Mouse (Mus musculus) olfactory bulb, adult 2 months (tissue): ENCODE results near the gene Per2.

Experiments used
- CTCF ChIP-seq: fragments of 200-500 bp; IDR thresholded peaks from 2 replicates; pipeline ENCODE4 v1.5.1; 2012; ENCODE audit warnings: low read depth, mild to moderate bottlenecking, low read length, moderate library complexity; ENCODE audit not compliant: insufficient read depth
- POLR2A ChIP-seq: fragments of 200-500 bp; IDR thresholded peaks from 2 replicates; pipeline ENCODE4 v1.6.1; 2012; ENCODE audit warnings: mild to moderate bottlenecking, low read depth, low read length, moderate library complexity; ENCODE audit not compliant: insufficient read depth

DNA sequence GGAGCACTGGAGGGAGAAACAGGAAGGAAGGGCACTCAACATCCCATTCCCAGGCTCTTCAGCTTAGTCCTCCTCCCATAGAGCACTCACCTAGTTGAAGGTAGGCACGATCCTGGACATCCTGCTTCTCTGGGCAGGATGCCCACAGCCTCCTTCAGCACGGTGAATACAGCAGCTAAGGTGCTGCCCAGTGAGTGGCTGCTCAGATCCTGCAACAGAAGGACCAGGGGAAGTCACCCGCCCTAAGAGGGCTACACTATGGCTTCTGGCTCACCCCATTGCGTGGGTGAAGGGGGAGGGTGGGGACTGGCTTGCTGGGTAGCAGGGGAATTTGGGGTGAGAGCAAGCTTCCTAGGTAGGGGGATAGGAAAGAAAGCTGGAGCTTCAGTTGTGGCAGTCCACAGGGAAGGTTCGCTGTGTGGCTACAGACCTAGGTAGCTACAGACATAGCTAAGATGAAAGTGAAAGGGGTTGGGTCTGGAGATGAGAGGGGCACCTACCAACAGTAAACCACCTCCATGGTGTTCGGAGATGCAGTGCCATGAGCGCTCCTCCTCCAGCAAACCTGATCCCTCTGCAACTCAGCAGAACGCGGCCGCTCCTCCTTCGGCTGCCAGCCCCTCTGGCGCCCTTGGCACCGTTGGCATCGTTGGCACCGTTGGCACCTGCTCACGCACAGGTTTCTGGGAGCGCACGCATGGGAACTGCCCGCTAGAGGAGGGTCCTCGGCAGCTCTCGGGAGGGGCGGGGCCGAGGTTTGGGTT is 53.5 kb downstream of the Per2 start:
- no peak for TF ChIP-seq POLR2A
- TF ChIP-seq CTCF = no peak
